Mouse (Mus musculus): ENCODE data around the gene Gm10320. TPM values are rescaled to one million over a fixed set of nuclear protein-coding genes. Genes with fewer than 3 reads are reported as not detected.

Gm10320 gene
- polyA plus RNA-seq, 1 experiment from 2014 or later = 1.9 TPM

DNA sequence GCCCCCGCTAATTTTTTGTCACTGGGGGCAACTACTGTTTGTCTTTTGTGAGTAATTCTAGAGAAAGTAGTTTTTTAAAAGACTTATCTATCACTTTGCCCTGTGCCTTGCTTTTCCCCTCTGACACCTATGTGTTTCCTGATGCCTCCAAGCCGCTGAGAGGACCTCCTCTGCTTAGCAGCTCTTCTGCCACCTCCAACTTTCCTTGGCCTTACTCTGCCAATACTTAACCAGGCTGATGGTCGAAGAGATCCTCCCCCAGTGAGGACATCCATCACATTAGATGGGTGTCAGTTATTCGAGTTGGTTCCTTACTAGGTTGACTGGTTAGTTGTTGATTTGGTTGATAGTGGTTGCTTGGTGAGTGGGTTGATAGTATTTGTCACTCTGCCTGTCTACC is 14.7 kb upstream of the Gm10320 start:
- no peaks in the 10 kb centered on the region for H3K36me3 ChIP-seq (ENCODE audit: control insufficient read depth, insufficient read depth, low read length)
- ATAC-seq (replicated peaks; ENCODE audit: low FRiP score) (no peak), DNase-seq (ENCODE audit: low spot score) (no peak)
- no peak overlapping the region for H3K9ac ChIP-seq (ENCODE audit: low read length)
- no peak overlapping the region for H3K4me2 ChIP-seq (ENCODE audit: low read depth, low read length, severe bottlenecking)
- WGBS = 27% methylated on average over 4 of the region's 4 CpGs
- peaks cover 2% of the 10 kb centered on the region; the same call in 1 of the 2 replicates for H3K4me1 ChIP-seq (replicated peaks; ENCODE audit: control insufficient read depth, insufficient read depth, low read length)
- no peak overlapping the region for H3K4me3 ChIP-seq (ENCODE audit: low read depth, low read length)
- H3K9me3 ChIP-seq (ENCODE audit: control insufficient read depth, low read length) = no peaks in the 10 kb centered on the region
- H3K27ac ChIP-seq (ENCODE audit: low read depth, low read length) = no peak overlapping the region
- peaks cover 50% of the 10 kb centered on the region for H3K27me3 ChIP-seq (ENCODE audit: control insufficient read depth, insufficient read depth, low read length)

DNA sequence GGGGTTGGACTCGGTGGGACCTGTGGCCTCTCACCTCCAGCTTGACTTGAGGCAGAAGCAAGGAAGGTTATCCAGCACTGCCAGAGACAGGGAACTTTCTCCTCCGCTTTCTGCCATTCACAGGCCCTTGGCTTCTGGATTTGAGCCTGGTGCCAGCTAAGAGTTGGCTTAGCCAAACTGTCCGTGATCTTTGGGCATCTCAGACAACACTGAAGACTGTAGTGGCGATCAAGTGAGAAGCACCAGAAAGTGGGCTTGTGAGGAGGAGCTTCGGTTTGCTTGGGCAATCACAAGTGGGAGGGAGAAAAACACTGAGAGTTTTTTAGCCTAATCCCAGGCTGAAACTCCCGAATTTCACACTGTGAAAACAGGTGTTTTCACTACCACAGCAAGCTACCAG is 14.2 kb upstream of the Gm10320 start:
- WGBS = 13% methylated on average over 6 of the region's 6 CpGs

DNA sequence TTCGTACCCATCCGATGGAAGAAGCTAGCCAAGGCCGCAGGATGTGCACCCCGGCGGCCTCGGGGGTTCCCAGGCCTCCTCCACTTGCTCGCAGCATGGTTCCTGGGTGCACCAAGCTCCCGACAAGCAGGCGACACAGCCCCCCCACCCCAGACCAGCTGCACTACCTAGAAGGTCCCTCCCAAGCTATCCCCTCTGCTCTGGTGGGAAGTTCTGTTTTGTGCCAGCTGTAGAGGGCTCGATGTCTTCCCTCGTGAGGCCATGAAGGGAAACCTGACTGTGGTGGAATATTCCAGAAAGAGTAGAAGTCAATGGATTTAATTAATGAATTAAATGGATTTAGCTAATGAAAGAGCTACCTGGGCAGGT is 13.7 kb upstream of the Gm10320 start:
- no peaks in the 10 kb centered on the region for H3K9me3 ChIP-seq (ENCODE audit: control insufficient read depth, low read length)
- DNase-seq (ENCODE audit: low spot score) (peak; percentile 56), ATAC-seq (replicated peaks; ENCODE audit: low FRiP score) (no peak)
- 4% methylated on average over 11 of the region's 11 CpGs for WGBS
- peaks cover 60% of the 10 kb centered on the region for H3K27me3 ChIP-seq (ENCODE audit: control insufficient read depth, insufficient read depth, low read length)
- H3K9ac ChIP-seq (ENCODE audit: low read length) = no peak overlapping the region
- H3K27ac ChIP-seq (ENCODE audit: low read depth, low read length) = no peak overlapping the region
- no peaks in the 10 kb centered on the region for H3K36me3 ChIP-seq (ENCODE audit: control insufficient read depth, insufficient read depth, low read length)
- no peak overlapping the region for H3K4me2 ChIP-seq (ENCODE audit: low read depth, low read length, severe bottlenecking)
- no peak overlapping the region for H3K4me3 ChIP-seq (ENCODE audit: low read depth, low read length)
- H3K4me1 ChIP-seq (replicated peaks; ENCODE audit: control insufficient read depth, insufficient read depth, low read length) = peaks cover 2% of the 10 kb centered on the region; the same call in 1 of the 2 replicates

More for the DNA sequence above, 14.2 kb upstream of the Gm10320 start:
- ATAC-seq (replicated peaks; ENCODE audit: low FRiP score) (no peak), DNase-seq (ENCODE audit: low spot score) (no peak)
- H3K36me3 ChIP-seq (ENCODE audit: control insufficient read depth, insufficient read depth, low read length) = no peaks in the 10 kb centered on the region
- no peak overlapping the region for H3K4me2 ChIP-seq (ENCODE audit: low read depth, low read length, severe bottlenecking)
- no peak overlapping the region for H3K9ac ChIP-seq (ENCODE audit: low read length)
- H3K27ac ChIP-seq (ENCODE audit: low read depth, low read length) = no peak overlapping the region
- no peaks in the 10 kb centered on the region for H3K9me3 ChIP-seq (ENCODE audit: control insufficient read depth, low read length)
- peaks cover 2% of the 10 kb centered on the region; the same call in 1 of the 2 replicates for H3K4me1 ChIP-seq (replicated peaks; ENCODE audit: control insufficient read depth, insufficient read depth, low read length)
- H3K27me3 ChIP-seq (ENCODE audit: control insufficient read depth, insufficient read depth, low read length) = peaks cover 55% of the 10 kb centered on the region
- H3K4me3 ChIP-seq (ENCODE audit: low read depth, low read length) = no peak overlapping the region

DNA sequence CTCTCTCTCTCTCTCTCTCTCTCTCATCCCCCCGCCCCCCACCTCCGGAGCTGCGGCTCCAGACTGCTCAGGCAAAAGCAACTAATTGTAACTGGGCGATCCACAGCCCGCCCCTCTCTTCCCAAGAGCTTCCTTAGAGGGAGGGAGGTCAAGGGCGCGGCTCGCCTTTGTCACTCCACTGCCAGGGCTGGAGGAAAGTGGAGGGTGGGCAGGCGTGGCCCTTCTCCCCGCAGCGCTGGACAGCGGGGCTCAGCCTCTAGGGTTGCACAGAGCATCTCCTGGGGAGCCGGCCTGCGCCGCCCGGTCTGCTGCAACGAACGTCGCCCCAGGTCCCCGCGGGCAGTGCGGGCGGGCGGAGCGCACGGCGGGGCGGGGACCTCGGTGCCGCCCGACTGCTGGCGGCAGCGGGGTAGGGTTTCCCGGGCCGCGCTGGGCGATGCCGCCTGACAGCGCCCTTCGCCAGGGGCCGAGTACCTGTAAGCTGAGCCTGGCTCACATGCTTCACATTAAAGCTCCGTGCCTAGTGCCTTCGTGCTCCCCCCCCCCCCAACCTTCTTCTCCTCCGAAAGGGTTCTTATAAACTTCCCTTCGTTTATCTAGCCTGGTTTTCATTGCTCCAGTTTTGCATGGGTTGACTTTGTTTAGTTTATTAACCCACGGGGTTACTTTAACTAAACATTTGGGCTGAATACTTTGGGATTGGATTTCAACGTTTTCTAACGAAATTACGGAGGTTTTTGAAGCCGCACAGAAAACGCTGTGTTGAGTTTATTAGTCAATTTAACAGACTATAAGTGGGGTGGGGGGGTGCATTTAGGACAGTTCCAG is 13.1 kb upstream of the Gm10320 start:
- peak; percentile 76 for ATAC-seq (replicated peaks; ENCODE audit: low FRiP score)
- Histone ChIP-seq H3K4me3 (ENCODE audit: low read depth, low read length) (peak overlapping the region; percentile 29), H3K36me3 (ENCODE audit: control insufficient read depth, insufficient read depth, low read length) (no peaks in the 10 kb centered on the region), H3K27ac (ENCODE audit: low read depth, low read length) (0 out of 2 replicates have a peak overlapping the region, but pooled peaks have one; percentile 51), H3K9ac (ENCODE audit: low read length) (peak overlapping the region; percentile 27; the same call in 1 of the 2 replicates), H3K27me3 (ENCODE audit: control insufficient read depth, insufficient read depth, low read length) (peaks cover 66% of the 10 kb centered on the region), H3K4me1 (replicated peaks; ENCODE audit: control insufficient read depth, insufficient read depth, low read length) (peaks cover 2% of the 10 kb centered on the region; the same call in 1 of the 2 replicates), H3K9me3 (ENCODE audit: control insufficient read depth, low read length) (no peaks in the 10 kb centered on the region), H3K4me2 (ENCODE audit: low read depth, low read length, severe bottlenecking) (peak overlapping the region; percentile 64)
- peak; percentile 80 for DNase-seq (ENCODE audit: low spot score)
- under 1% methylated on average over 49 of the region's 51 CpGs for WGBS

DNA sequence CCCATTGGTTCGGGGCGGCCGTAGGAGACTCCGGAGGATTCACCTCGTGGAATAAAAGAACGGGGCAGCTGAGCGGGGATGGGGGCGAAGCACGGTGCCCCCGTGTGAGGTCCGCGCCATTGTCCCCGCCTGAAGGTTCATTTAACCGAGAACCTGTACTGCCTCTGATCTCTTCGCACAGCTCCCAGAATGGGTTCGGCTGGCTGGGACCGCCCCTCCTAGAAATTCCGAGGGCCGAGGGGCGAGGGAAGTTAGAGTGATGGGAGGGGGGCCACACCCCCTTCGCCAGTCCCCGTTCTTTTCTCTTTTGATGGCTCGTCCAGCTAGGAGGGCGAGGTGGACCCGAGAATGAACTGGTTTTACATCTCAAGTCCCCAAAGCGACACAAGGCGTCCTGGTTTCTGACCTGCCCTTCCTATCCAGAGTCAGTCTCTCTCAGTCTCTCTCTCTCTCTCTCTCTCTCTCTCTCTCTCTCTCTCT is 12.4 kb upstream of the Gm10320 start:
- peak; percentile 52 for ATAC-seq (replicated peaks; ENCODE audit: low FRiP score)
- H3K9ac ChIP-seq (ENCODE audit: low read length) = no peak overlapping the region
- peak; percentile 81 for DNase-seq (ENCODE audit: low spot score)
- peak overlapping the region; percentile 64 for H3K4me2 ChIP-seq (ENCODE audit: low read depth, low read length, severe bottlenecking)
- no peaks in the 10 kb centered on the region for H3K36me3 ChIP-seq (ENCODE audit: control insufficient read depth, insufficient read depth, low read length)
- peak overlapping the region; percentile 21; the same call in 1 of the 2 replicates for H3K27ac ChIP-seq (ENCODE audit: low read depth, low read length)
- H3K4me3 ChIP-seq (ENCODE audit: low read depth, low read length) = peak overlapping the region; percentile 29
- H3K27me3 ChIP-seq (ENCODE audit: control insufficient read depth, insufficient read depth, low read length) = peaks cover 73% of the 10 kb centered on the region
- H3K4me1 ChIP-seq (replicated peaks; ENCODE audit: control insufficient read depth, insufficient read depth, low read length) = peaks cover 2% of the 10 kb centered on the region; the same call in 1 of the 2 replicates
- no peaks in the 10 kb centered on the region for H3K9me3 ChIP-seq (ENCODE audit: control insufficient read depth, low read length)
- under 1% methylated on average over 27 of the region's 27 CpGs for WGBS

DNA sequence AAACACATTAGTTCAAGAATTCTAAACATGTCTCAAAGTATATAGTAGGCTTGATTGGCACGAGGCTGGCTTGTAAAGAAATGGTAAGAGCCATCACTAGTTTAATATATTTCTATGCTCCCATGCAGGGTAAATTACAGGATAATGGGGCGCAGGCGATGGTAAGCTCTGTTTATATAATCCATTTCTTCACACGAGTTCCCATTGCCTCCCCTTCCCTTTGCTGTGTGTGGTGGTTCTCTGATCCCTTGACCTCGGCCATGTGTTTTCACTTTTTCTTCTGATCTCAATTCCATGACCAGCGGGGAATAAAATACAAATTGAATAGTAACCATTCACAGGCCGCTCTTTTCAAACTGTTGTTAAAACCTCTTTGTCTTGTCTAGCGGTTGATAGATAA is 11.8 kb upstream of the Gm10320 start:
- Histone ChIP-seq H3K36me3 (ENCODE audit: control insufficient read depth, insufficient read depth, low read length) (no peaks in the 10 kb centered on the region), H3K27ac (ENCODE audit: low read depth, low read length) (no peak overlapping the region), H3K4me3 (ENCODE audit: low read depth, low read length) (no peak overlapping the region), H3K9ac (ENCODE audit: low read length) (no peak overlapping the region), H3K27me3 (ENCODE audit: control insufficient read depth, insufficient read depth, low read length) (peaks cover 79% of the 10 kb centered on the region), H3K4me1 (replicated peaks; ENCODE audit: control insufficient read depth, insufficient read depth, low read length) (peaks cover 2% of the 10 kb centered on the region; the same call in 1 of the 2 replicates), H3K4me2 (ENCODE audit: low read depth, low read length, severe bottlenecking) (peak overlapping the region; percentile 64; the same call in 1 of the 2 replicates), H3K9me3 (ENCODE audit: control insufficient read depth, low read length) (no peaks in the 10 kb centered on the region)
- ATAC-seq (replicated peaks; ENCODE audit: low FRiP score) (peak; percentile 34; the same call in 1 of the 2 replicates), DNase-seq (ENCODE audit: low spot score) (peak; percentile 70)
- under 1% methylated on average over 8 of the region's 8 CpGs for WGBS

DNA sequence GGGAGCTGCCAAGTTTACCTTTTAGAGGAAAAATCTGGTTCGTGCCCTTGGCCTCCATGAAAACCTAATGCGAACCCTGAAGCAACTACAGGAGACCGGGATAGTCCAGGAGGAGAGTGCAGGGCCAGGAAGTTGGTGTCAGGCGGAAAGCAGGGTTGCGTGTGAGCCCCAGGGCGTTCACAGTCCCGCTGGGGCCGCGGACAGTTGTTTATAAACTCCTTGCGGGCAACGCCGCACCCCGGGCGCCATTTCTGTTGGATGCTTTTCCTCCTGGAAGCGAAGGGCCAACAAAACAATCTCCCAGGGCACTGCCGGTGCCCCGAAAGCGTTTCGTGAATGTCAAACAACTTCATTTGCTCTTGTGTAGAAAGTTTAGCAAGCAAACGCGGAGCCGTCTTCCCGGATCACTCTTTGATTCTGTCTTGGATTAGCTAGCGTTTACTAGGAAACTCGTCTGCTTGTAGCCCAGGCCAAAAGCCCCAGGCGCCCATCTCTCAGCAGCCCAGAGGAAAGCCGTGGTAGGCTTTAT is 11.1 kb upstream of the Gm10320 start:
- under 1% methylated on average over 27 of the region's 27 CpGs for WGBS
- peak; percentile 66 for DNase-seq (ENCODE audit: low spot score)
- H3K4me2 ChIP-seq (ENCODE audit: low read depth, low read length, severe bottlenecking) = peak overlapping the region; percentile 26
- peak overlapping the region; percentile 11 for H3K4me3 ChIP-seq (ENCODE audit: low read depth, low read length)
- H3K27ac ChIP-seq (ENCODE audit: low read depth, low read length) = no peak overlapping the region
- no peak overlapping the region; the same call in 1 of the 2 replicates for H3K9ac ChIP-seq (ENCODE audit: low read length)
- no peak for ATAC-seq (replicated peaks; ENCODE audit: low FRiP score)
- peaks cover 2% of the 10 kb centered on the region; the same call in 1 of the 2 replicates for H3K4me1 ChIP-seq (replicated peaks; ENCODE audit: control insufficient read depth, insufficient read depth, low read length)
- no peaks in the 10 kb centered on the region for H3K9me3 ChIP-seq (ENCODE audit: control insufficient read depth, low read length)
- no peaks in the 10 kb centered on the region for H3K36me3 ChIP-seq (ENCODE audit: control insufficient read depth, insufficient read depth, low read length)
- peaks cover 82% of the 10 kb centered on the region for H3K27me3 ChIP-seq (ENCODE audit: control insufficient read depth, insufficient read depth, low read length)

DNA sequence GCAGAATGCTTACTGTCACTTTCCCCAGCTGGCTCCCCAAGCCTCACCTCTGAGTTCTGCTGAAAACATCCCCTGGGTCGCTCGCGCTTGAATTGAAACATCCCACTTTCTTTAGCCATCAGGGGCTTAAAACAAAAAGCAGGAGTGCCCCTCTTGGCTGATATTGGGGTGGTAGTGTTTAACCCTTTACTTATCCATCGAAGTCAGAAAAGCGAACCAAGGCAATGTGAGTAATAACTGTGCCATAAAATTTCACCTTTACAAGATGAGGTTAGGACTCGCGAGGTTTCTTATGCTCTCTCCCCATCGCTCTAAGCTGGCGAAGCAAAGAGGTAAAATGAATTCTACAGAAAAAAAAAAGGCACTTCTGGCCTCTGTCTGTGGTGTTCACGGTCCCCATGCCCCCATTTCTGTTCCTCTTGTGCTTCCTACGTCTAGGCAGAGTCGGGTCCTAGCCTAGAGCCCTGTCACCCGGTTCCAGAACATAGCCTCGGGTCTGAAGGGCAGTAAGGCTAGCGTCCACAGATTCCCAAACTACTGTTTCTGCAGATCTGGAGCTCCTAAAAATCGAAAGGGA is 10.5 kb upstream of the Gm10320 start:
- peaks cover 82% of the 10 kb centered on the region for H3K27me3 ChIP-seq (ENCODE audit: control insufficient read depth, insufficient read depth, low read length)
- under 1% methylated on average over 16 of the region's 16 CpGs for WGBS
- H3K4me2 ChIP-seq (ENCODE audit: low read depth, low read length, severe bottlenecking) = peak overlapping the region; percentile 26; the same call in 1 of the 2 replicates
- H3K4me3 ChIP-seq (ENCODE audit: low read depth, low read length) = peak overlapping the region; percentile 11; the same call in 1 of the 2 replicates
- H3K4me1 ChIP-seq (replicated peaks; ENCODE audit: control insufficient read depth, insufficient read depth, low read length) = peaks cover 2% of the 10 kb centered on the region; the same call in 1 of the 2 replicates
- ATAC-seq (replicated peaks; ENCODE audit: low FRiP score) (no peak), DNase-seq (ENCODE audit: low spot score) (no peak)
- no peaks in the 10 kb centered on the region for H3K9me3 ChIP-seq (ENCODE audit: control insufficient read depth, low read length)
- H3K36me3 ChIP-seq (ENCODE audit: control insufficient read depth, insufficient read depth, low read length) = no peaks in the 10 kb centered on the region
- H3K9ac ChIP-seq (ENCODE audit: low read length) = no peak overlapping the region
- H3K27ac ChIP-seq (ENCODE audit: low read depth, low read length) = no peak overlapping the region

All from forebrain, embryonic 11.5 days (tissue).